Mouse (Mus musculus): ENCODE measurements around the gene Hist1h2bp. TPM values are rescaled to one million over a fixed set of nuclear protein-coding genes. Genes with fewer than 3 reads are reported as not detected.
"Not testable (repeated sequence)": the region's sequence is repeated elsewhere in the genome, so short reads cannot be mapped to it uniquely, and the experiment has no call there.

Hist1h2bp gene
- polyA plus RNA-seq, 1 experiment from 2014 or later: 1.5 TPM

DNA sequence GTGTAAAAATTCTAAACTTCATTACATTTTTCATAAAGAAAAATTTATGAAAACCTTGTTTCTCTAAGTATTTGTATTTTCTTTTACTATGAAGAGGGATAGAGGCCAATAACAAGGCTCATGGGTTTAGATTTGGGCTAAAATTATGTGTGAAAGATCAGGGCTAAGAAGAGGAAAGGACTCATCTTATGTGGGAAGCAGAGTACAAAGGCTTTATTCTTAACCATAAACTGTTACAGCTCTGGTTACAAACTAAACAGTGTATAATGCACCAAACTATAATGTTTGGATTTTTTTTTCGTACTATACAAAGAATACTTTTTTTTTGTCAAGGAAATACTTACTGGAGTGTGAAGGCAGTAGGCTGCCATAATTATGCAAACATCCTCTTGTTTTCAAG, 31.6 kb upstream of the Hist1h2bp start:
- H3K9me3 ChIP-seq: no peaks in the 10 kb centered on the region
- 56% methylated on average over 1 of the region's 1 CpGs for WGBS
- no peak for ATAC-seq (ENCODE audit: insufficient number of reproducible peaks, insufficient read depth, low FRiP score, low TSS enrichment)
- H3K4me1 ChIP-seq: peaks cover 14% of the 10 kb centered on the region
- no peak overlapping the region for H3K4me3 ChIP-seq
- no peak overlapping the region for H3K27ac ChIP-seq
- no peaks in the 10 kb centered on the region for H3K27me3 ChIP-seq
- H3K4me2 ChIP-seq (replicated peaks): peak overlapping the region; percentile 37
- H3K9ac ChIP-seq: no peak overlapping the region
- H3K36me3 ChIP-seq: no peaks in the 10 kb centered on the region

- H3K4me1 ChIP-seq: peaks cover 6% of the 10 kb centered on the region; the same call in 1 of the 2 replicates
- no peaks in the 10 kb centered on the region for H3K9me3 ChIP-seq
- WGBS: 5% methylated on average over 33 of the region's 33 CpGs
- H3K4me3 ChIP-seq: peak overlapping the region; percentile 66
- no peaks in the 10 kb centered on the region for H3K27me3 ChIP-seq
- peak overlapping the region; percentile 99 for H3K27ac ChIP-seq
- peak overlapping the region; percentile 84 for H3K4me2 ChIP-seq (replicated peaks)
- peak overlapping the region; percentile 92 for H3K9ac ChIP-seq
- peak; percentile 85 for ATAC-seq (ENCODE audit: insufficient number of reproducible peaks, insufficient read depth, low FRiP score, low TSS enrichment)
- no peaks in the 10 kb centered on the region for H3K36me3 ChIP-seq
Measured at GRCm38 (mm10) chr13:21778814-21779766, 8.2 kb upstream of the Hist1h2bp start.

DNA sequence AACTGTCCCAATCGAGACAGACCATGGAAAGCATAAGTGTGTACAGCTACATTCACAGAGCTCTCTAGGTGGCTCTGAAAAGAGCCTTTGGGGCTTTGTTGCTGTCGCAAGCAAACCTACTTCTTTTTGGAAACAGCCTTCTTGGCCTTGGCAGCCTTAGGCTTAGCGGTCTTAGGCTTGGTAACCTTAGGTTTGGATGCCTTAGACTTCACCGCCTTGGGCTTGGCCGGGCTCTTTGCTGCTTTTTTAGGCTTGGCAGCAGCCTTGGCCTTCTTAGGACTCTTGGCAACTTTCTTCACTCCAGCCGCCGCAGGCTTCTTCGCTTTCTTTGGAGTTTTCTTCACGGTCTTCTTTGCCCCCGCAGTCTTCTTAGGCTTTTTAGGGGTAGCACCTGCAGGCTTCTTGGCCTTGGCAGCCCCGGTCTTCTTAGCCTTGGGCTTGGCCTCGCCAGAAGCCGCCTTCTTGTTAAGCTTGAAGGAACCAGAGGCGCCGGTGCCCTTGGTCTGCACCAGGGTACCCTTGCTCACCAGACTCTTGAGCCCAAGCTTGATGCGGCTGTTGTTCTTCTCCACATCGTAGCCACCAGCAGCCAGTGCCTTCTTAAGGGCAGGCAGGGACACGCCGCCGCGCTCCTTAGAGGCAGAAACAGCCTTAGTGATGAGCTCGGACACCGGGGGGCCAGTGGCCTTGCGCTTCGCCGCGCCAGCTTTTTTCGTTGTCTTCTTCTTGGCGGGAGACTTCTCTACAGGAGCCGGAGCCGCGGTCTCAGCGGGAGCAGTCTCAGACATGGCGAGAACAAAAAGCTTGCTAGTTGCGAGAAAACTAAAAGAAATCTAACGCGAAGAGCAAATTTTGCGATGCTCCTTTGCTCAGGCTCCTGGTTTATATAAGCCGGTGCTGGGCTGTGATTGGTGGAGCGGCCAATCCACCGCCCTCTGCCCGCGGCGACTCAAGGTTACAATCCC, 7.2 kb upstream of the Hist1h2bp start, which contains the start of gene Hist1h1b:
Gene Hist1h1b (minus strand): TSS at position 859 of the 965 bp plus-strand sequence.
- WGBS: under 1% methylated on average over 44 of the region's 44 CpGs
- Histone ChIP-seq H3K27me3 (no peaks in the 10 kb centered on the region), H3K9me3 (no peaks in the 10 kb centered on the region), H3K27ac (peak within 1 kb of the TSS; percentile 99), H3K4me3 (peak within 1 kb of the TSS; percentile 66), H3K4me1 (peaks cover 10% of the 10 kb centered on the region; the same call in 1 of the 2 replicates), H3K36me3 (no peaks in the 10 kb centered on the region), H3K9ac (peak within 1 kb of the TSS; percentile 92), H3K4me2 (replicated peaks) (peak within 1 kb of the TSS; percentile 84)
- ATAC-seq (ENCODE audit: insufficient number of reproducible peaks, insufficient read depth, low FRiP score, low TSS enrichment): peak; percentile 23; the same call in 1 of the 2 replicates

DNA sequence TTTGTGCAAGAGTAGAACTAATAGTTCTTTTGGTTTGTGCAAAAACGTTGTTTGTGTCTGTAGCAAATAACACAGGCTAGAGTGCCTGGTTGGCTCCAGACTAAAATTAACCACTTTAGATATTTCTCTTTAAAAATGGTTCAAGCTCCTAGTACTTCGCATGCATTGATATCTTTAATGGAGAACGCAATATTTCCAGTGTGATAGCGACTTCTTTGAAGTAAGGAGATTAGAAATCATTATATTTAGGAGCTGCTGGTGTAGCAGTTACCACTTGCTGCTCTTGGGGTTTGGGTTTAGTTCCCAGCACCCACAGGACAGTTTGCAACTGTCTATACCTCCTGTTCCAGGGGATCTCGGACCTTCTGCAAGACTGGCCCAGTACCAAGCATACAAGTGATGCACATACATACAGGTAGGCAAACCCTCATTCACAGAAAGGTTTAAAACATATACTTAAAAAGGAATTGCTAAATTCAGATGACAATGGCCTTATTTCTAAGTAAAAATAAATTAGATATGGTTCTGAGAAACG, 6.2 kb upstream of the Hist1h2bp start:
- Histone ChIP-seq H3K27ac (peak overlapping the region; percentile 99), H3K36me3 (no peaks in the 10 kb centered on the region), H3K4me2 (replicated peaks) (peak overlapping the region; percentile 84), H3K9me3 (no peaks in the 10 kb centered on the region), H3K4me1 (peaks cover 16% of the 10 kb centered on the region), H3K4me3 (peak overlapping the region; percentile 66), H3K9ac (no peak overlapping the region), H3K27me3 (no peaks in the 10 kb centered on the region)
- ATAC-seq (ENCODE audit: insufficient number of reproducible peaks, insufficient read depth, low FRiP score, low TSS enrichment): no peak
- WGBS: 40% methylated on average over 6 of the region's 6 CpGs

DNA sequence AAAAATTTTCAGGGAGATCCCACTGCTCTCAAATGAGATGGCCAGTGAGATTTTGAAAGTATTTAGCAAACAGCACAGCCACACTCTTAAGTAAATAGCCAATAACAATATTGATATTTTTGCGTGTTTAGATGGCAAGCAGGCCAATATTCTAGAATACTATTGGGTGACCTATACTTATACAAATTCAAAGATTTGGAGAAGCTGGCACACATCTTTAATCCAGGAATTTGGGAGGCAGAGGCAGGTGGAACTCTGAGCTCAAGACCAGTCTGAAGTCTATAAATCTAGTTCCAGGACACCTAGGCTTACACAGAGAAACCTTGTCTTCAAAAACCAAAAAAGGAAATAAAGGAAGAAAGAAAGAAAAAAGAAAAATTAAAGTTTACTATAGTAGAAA, 5.6 kb upstream of the Hist1h2bp start:
- peaks cover 19% of the 10 kb centered on the region for H3K4me1 ChIP-seq
- no peak overlapping the region for H3K4me2 ChIP-seq (replicated peaks)
- H3K9me3 ChIP-seq: no peaks in the 10 kb centered on the region
- no peaks in the 10 kb centered on the region for H3K36me3 ChIP-seq
- H3K9ac ChIP-seq: no peak overlapping the region
- no peak for ATAC-seq (ENCODE audit: insufficient number of reproducible peaks, insufficient read depth, low FRiP score, low TSS enrichment)
- WGBS: 84% methylated on average over 1 of the region's 1 CpGs
- no peak overlapping the region for H3K4me3 ChIP-seq
- no peaks in the 10 kb centered on the region for H3K27me3 ChIP-seq
- H3K27ac ChIP-seq: 0 out of 2 replicates have a peak overlapping the region, but pooled peaks have one; percentile 60

- H3K27ac ChIP-seq: peak overlapping the region; percentile 95
- peak overlapping the region; percentile 54; the same call in 1 of the 2 replicates for H3K9ac ChIP-seq
- H3K36me3 ChIP-seq; H3K27me3 ChIP-seq; H3K9me3 ChIP-seq; ATAC-seq (ENCODE audit: insufficient number of reproducible peaks, insufficient read depth, low FRiP score, low TSS enrichment): not testable (repeated sequence)
- H3K4me3 ChIP-seq: peak overlapping the region; percentile 45
- peak overlapping the region; percentile 78 for H3K4me2 ChIP-seq (replicated peaks)
- peaks cover 16% of the 10 kb centered on the region for H3K4me1 ChIP-seq
- under 1% methylated on average over 17 of the region's 35 CpGs for WGBS
Measured at GRCm38 (mm10) chr13:21782361-21783254, 4.7 kb upstream of the Hist1h2bp start.

DNA sequence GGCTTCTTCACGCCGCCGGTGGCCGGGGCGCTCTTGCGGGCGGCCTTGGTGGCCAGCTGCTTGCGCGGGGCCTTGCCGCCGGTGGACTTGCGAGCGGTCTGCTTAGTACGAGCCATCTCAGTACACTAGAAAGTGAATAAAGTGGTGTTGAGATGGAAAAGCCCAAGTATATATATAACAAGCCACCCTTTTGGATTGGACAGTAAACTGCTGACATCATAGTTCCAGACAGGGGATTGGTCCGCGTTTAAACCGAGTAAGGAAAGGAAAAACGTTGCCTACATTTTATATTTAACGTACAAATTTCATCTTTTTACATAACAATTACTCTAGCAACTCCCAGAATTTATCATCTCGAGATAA, 4.0 kb upstream of the Hist1h2bp start, which contains the start of gene Hist1h3i:
Gene Hist1h3i (minus strand): TSS at position 116 of the 363 bp plus-strand sequence.
- Histone ChIP-seq H3K9me3 (no peaks in the 10 kb centered on the region), H3K36me3 (no peaks in the 10 kb centered on the region), H3K4me1 (peaks cover 19% of the 10 kb centered on the region), H3K27me3 (no peaks in the 10 kb centered on the region), H3K27ac (peak within 1 kb of the TSS; percentile 95), H3K4me2 (replicated peaks) (peak within 1 kb of the TSS; percentile 78), H3K4me3 (peak within 1 kb of the TSS; percentile 45), H3K9ac (peak within 1 kb of the TSS; percentile 54; the same call in 1 of the 2 replicates)
- peak; percentile 79 for ATAC-seq (ENCODE audit: insufficient number of reproducible peaks, insufficient read depth, low FRiP score, low TSS enrichment)
- WGBS: 0% methylated on average over 15 of the region's 20 CpGs

DNA sequence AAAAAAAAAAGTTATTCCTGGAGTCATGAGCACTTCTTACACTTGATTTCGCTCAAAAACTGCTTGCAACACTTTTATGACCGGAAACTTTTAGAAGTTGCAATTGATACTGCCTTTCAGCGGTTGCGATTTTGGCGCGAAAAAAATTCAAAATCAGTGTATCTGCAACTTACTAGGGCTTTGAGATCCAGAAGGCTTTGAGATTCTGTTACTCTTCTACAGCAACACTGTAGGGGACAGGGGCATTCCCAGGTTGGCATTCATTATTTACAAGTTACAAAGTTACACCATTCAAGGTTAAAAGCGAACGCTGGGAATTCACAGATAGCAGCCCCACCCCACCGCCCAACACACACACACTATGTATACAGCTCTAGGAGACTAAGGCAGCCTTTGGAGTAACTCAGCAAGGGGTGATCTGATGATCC, 3.5 kb upstream of the Hist1h2bp start:
- H3K27ac ChIP-seq: peak overlapping the region; percentile 95
- peak overlapping the region; percentile 45 for H3K4me3 ChIP-seq
- H3K36me3 ChIP-seq: no peaks in the 10 kb centered on the region
- H3K9ac ChIP-seq: peak overlapping the region; percentile 30; the same call in 1 of the 2 replicates
- no peak for ATAC-seq (ENCODE audit: insufficient number of reproducible peaks, insufficient read depth, low FRiP score, low TSS enrichment)
- WGBS: 3% methylated on average over 9 of the region's 9 CpGs
- no peaks in the 10 kb centered on the region for H3K27me3 ChIP-seq
- H3K4me1 ChIP-seq: peaks cover 23% of the 10 kb centered on the region
- peak overlapping the region; percentile 49 for H3K4me2 ChIP-seq (replicated peaks)
- H3K9me3 ChIP-seq: no peaks in the 10 kb centered on the region

DNA sequence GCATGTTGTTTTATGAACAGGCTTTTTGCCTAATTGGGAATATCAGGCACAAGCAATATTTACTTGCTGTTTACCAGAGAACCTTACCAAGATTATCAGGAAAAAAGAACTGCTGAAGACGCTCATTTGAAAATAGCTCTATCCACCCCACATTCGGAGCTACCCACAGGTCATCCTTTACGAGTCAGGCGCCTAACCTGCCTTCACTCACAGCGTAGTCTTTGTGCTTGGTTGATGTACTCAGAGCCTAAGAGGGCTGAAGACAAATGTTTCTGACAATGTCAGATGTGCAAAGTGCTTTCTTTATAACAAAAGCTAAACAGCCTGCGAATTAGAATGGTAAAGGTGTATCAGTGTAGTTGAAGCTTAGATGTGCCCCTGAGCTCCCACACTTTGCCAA, 3.0 kb upstream of the Hist1h2bp start:
- H3K4me3 ChIP-seq: 0 out of 2 replicates have a peak overlapping the region, but pooled peaks have one; percentile 45
- WGBS: 31% methylated on average over 6 of the region's 6 CpGs
- ATAC-seq (ENCODE audit: insufficient number of reproducible peaks, insufficient read depth, low FRiP score, low TSS enrichment): no peak
- peak overlapping the region; percentile 30; the same call in 1 of the 2 replicates for H3K9ac ChIP-seq
- peak overlapping the region; percentile 49 for H3K4me2 ChIP-seq (replicated peaks)
- H3K36me3 ChIP-seq: no peaks in the 10 kb centered on the region
- peaks cover 23% of the 10 kb centered on the region for H3K4me1 ChIP-seq
- H3K9me3 ChIP-seq: no peaks in the 10 kb centered on the region
- H3K27me3 ChIP-seq: no peaks in the 10 kb centered on the region
- H3K27ac ChIP-seq: peak overlapping the region; percentile 95

DNA sequence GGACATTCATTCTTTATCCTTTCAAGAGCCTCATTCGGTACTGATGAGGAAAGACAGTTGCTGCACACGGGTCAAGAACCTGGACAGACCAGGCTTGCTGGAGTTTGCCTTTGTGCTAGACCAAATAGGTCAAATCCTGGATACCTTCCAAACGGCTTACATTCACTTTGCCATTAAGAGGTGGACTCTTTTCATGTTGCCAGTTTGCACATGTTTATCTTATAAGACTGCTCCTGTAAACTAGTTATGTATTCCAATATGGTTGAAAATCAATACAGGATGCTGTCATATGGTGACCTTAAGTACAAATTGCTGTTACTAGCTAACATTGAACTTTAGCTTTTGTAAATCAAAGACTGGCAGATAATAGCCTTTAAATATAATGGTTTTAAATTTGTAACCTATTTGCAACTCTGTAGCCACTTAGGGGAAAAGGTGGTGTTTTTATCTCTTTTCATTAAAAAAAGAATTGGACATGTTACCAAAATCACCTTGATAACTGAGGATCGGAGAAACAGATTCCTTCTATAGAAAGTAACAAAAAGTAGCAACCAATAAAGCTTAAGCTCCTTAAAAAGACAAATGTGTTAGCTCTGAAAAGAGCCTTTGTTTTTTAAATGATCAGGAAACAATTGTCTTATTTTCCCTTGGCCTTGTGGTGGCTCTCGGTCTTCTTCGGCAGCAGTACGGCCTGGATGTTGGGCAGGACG, 917 bp upstream of the Hist1h2bp start:
- ATAC-seq (ENCODE audit: insufficient number of reproducible peaks, insufficient read depth, low FRiP score, low TSS enrichment): no peak

More for the DNA sequence above, 917 bp upstream of the Hist1h2bp start:
- peak overlapping the region; percentile 45 for H3K9ac ChIP-seq
- H3K9me3 ChIP-seq: no peaks in the 10 kb centered on the region
- H3K4me2 ChIP-seq (replicated peaks): peak overlapping the region; percentile 55
- no peaks in the 10 kb centered on the region for H3K27me3 ChIP-seq
- WGBS: 5% methylated on average over 8 of the region's 8 CpGs
- H3K36me3 ChIP-seq: no peaks in the 10 kb centered on the region
- H3K4me3 ChIP-seq: peak overlapping the region; percentile 36
- peak overlapping the region; percentile 91 for H3K27ac ChIP-seq
- peaks cover 27% of the 10 kb centered on the region for H3K4me1 ChIP-seq
